Mouse (Mus musculus) neural tube, embryonic 14.5 days (tissue): ENCODE measurements at regions not wholly inside any gene's neighbourhood (a gene's known extent, or its start where the extent isn't known, plus 50 kb on each side); places are given as distances from the start of the nearest gene placed in this dataset.

Experiments
- ATAC-seq: fragments of 200-750 bp; cut with Nextera tagmentation; 2 replicates; pipeline ENCODE4 v1.8.0; 2017; ENCODE audit warnings: low read depth, mild to moderate bottlenecking, moderate TSS enrichment, moderate library complexity
- H3K27ac ChIP-seq: fragments of 300-500 bp; sonication (generic); 2 replicates; pipeline ENCODE4 v1.5.1; 2014; ENCODE audit warnings: low read depth, mild to moderate bottlenecking, control low read depth, low read length, moderate library complexity, mixed read lengths
- H3K27me3 ChIP-seq: fragments of 300-500 bp; sonication (generic); 2 replicates; pipeline ENCODE4 v1.6.1; 2014; ENCODE audit warnings: low read length; ENCODE audit not compliant: control insufficient read depth, insufficient read depth
- H3K36me3 ChIP-seq: fragments of 300-500 bp; sonication (generic); 2 replicates; pipeline ENCODE4 v1.6.1; 2014; ENCODE audit warnings: low read length, mixed read lengths; ENCODE audit not compliant: control insufficient read depth, insufficient read depth
- H3K4me1 ChIP-seq: fragments of 300-500 bp; sonication (generic); 2 replicates; pipeline ENCODE4 v1.6.1; 2014; ENCODE audit warnings: low read length; ENCODE audit not compliant: control insufficient read depth, insufficient read depth
- H3K4me2 ChIP-seq: fragments of 300-500 bp; sonication (generic); 2 replicates; pipeline ENCODE4 v1.6.1; 2014; ENCODE audit warnings: mild to moderate bottlenecking, low read depth, low read length, control low read depth
- H3K4me3 ChIP-seq: fragments of 300-500 bp; sonication (generic); 2 replicates; pipeline ENCODE4 v1.5.1; 2014; ENCODE audit warnings: low read depth, low read length, control low read depth, mixed read lengths
- H3K9ac ChIP-seq: fragments of 300-500 bp; sonication (generic); replicated peaks from 2 replicates; pipeline ENCODE4 v1.6.1; 2014; ENCODE audit warnings: low read depth, mild to moderate bottlenecking, control low read depth, low read length, mixed read lengths
- H3K9me3 ChIP-seq: fragments of 300-500 bp; sonication (generic); 2 replicates; pipeline ENCODE4 v1.6.1; 2016; ENCODE audit warnings: low read length; ENCODE audit not compliant: control insufficient read depth
- WGBS: fragments of 180-500 bp; shearing (Covaris S2); extraction: QIAGEN DNeasy Blood & Tissue Kit; methylation state at CpG from one replicate; pipeline ENCODE4 v1.1.7; 2014; 5-methylcytosine and 5-hydroxymethylcytosine counted together

DNA sequence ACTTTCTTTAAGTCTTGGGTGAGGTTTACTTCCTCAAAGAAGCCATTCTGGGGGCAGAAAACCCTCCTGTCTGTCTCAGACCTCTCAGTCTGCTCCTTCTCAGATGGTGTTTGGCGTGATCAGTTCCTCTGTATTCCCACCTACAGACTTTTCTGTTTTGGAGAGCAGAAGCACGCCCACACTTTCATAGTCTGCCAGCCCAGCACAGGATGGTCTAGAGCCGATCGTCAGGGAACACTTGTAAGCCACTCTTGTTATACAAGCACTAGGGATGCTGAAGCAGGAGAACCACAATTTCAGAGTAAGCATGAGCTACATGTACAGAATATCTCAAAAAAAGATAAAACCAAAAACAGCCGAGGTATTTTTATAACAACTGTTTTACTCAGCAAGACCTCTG lies 410.4 kb downstream of the Efna5 start:
- H3K9ac ChIP-seq: no peak overlapping the region
- H3K27me3 ChIP-seq: no peaks in the 10 kb centered on the region
- 88% methylated on average over 5 of the region's 5 CpGs for WGBS
- no peaks in the 10 kb centered on the region for H3K4me1 ChIP-seq
- ATAC-seq: no peak
- no peak overlapping the region for H3K4me3 ChIP-seq
- H3K9me3 ChIP-seq: no peaks in the 10 kb centered on the region
- H3K27ac ChIP-seq: no peak overlapping the region
- no peak overlapping the region for H3K4me2 ChIP-seq
- H3K36me3 ChIP-seq: no peaks in the 10 kb centered on the region

DNA sequence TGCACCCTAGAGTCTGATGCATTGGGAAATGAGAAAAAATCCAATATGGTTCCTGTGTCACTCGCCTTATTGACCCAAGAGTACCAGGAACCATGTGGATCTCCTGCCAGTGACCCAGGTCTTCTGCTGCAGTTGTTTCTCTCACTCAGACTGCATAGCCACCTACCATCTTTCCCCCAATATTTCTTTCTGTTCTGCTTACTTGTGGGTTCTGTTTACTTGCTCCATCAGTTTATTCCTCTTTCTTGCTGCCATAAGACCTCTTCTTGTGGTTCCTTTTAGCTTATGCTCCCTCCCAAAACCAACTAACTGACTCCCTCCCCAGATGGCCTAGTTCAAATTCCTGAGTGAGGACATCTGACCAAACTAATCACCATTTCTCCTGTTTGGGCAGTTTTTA lies 411.8 kb downstream of the Efna5 start:
- WGBS: 82% methylated on average over 1 of the region's 1 CpGs
- H3K4me3 ChIP-seq: no peak overlapping the region
- no peaks in the 10 kb centered on the region for H3K9me3 ChIP-seq
- H3K36me3 ChIP-seq: no peaks in the 10 kb centered on the region
- no peak overlapping the region for H3K9ac ChIP-seq
- H3K27me3 ChIP-seq: no peaks in the 10 kb centered on the region
- no peak for ATAC-seq
- H3K4me1 ChIP-seq: no peaks in the 10 kb centered on the region
- H3K27ac ChIP-seq: no peak overlapping the region
- H3K4me2 ChIP-seq: no peak overlapping the region

DNA sequence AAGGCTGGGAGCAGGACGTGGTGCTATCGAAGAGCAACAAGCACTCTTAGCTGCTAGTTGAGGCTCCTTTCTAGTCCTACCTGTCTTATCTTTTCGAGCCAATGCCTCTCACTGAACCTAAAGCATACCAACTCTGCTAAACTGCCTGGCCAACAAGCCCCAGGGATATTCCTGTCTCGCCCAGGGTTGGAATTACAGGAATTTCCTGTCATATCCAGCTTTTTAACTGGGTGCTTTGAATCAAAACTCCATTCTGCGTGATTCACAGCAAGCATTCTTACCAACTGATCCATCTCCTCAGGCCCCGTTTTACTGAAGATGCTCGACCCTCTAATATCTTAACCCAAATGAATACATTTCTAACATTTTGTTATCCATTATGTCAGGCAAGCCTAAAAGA lies 412.3 kb downstream of the Efna5 start:
- WGBS: 82% methylated on average over 7 of the region's 7 CpGs
- Histone ChIP-seq H3K27me3 (no peaks in the 10 kb centered on the region), H3K9me3 (no peaks in the 10 kb centered on the region), H3K27ac (no peak overlapping the region), H3K9ac (no peak overlapping the region), H3K36me3 (no peaks in the 10 kb centered on the region), H3K4me1 (no peaks in the 10 kb centered on the region), H3K4me3 (no peak overlapping the region), H3K4me2 (no peak overlapping the region)
- ATAC-seq: no peak

DNA sequence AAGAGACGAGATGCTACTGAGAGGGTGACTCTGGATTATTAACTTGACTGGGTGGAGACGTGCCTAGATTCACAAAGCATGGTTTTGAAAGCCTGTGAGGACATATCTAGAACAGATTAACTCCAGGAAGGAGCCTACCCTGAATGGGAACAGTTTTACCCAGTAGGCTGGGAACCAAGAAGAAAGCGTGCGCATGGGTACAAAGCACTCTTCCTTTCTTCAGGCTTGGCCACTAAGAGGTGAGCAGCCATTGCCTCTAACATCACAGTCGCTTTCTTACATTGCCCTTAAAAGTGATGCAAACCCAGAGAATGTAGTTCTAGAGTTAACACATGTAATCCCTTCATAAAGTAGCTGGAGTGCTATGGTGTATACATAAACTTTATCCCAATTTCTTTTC lies 414.0 kb downstream of the Efna5 start:
- Histone ChIP-seq H3K27ac (no peak overlapping the region), H3K9me3 (no peaks in the 10 kb centered on the region), H3K36me3 (no peaks in the 10 kb centered on the region), H3K4me3 (no peak overlapping the region), H3K4me1 (no peaks in the 10 kb centered on the region), H3K27me3 (no peaks in the 10 kb centered on the region), H3K4me2 (no peak overlapping the region), H3K9ac (no peak overlapping the region)
- 82% methylated on average over 5 of the region's 5 CpGs for WGBS
- no peak for ATAC-seq

DNA sequence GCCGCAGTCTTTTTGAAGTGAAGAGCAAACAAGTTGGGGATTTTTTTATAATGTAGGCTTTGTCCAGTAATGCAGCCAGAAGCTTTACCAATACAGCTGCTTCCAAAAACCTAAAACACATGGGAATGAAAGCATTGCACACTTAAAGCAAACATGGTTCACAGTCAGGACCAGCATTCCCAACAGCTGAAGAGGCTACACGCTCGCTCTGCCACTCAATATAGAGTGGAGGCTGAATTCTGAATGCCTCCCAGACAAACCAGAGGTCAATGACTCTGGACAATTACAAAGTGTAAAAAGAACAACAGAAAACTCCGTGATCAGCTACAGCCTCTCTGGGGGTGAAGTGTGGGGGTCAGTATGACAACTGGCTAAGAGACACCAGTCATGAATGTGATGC lies 416.1 kb downstream of the Efna5 start:
- WGBS: 68% methylated on average over 4 of the region's 4 CpGs
- no peaks in the 10 kb centered on the region for H3K4me1 ChIP-seq
- ATAC-seq: no peak

DNA sequence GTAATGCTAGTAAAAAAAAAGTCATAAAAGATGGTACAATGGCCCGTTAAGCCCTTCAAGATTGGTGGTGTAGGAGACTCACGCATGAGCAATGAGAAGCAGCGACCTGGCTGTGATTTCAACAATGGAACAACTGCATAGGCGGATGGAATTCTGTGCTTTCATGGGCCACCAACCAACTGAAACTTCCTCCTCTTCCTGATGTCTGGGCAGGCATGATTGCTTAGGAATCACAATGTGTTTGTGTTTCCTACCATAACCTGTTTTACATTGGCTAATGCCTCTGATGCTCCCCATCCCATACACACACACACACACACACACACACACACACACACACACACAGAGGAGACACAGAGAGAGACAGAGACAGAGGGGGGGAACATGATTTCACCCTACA lies 416.9 kb downstream of the Efna5 start:
- no peaks in the 10 kb centered on the region for H3K4me1 ChIP-seq
- no peak overlapping the region for H3K4me2 ChIP-seq
- H3K27me3 ChIP-seq: no peaks in the 10 kb centered on the region
- H3K4me3 ChIP-seq: no peak overlapping the region
- H3K36me3 ChIP-seq: no peaks in the 10 kb centered on the region
- no peak overlapping the region for H3K9ac ChIP-seq
- 55% methylated on average over 4 of the region's 4 CpGs for WGBS
- no peaks in the 10 kb centered on the region for H3K9me3 ChIP-seq
- no peak for ATAC-seq
- no peak overlapping the region for H3K27ac ChIP-seq

More for the DNA sequence above, 416.1 kb downstream of the Efna5 start:
- no peak overlapping the region for H3K4me2 ChIP-seq
- H3K27ac ChIP-seq: no peak overlapping the region
- no peaks in the 10 kb centered on the region for H3K36me3 ChIP-seq
- no peaks in the 10 kb centered on the region for H3K27me3 ChIP-seq
- no peak overlapping the region for H3K4me3 ChIP-seq
- no peaks in the 10 kb centered on the region for H3K9me3 ChIP-seq
- no peak overlapping the region for H3K9ac ChIP-seq

DNA sequence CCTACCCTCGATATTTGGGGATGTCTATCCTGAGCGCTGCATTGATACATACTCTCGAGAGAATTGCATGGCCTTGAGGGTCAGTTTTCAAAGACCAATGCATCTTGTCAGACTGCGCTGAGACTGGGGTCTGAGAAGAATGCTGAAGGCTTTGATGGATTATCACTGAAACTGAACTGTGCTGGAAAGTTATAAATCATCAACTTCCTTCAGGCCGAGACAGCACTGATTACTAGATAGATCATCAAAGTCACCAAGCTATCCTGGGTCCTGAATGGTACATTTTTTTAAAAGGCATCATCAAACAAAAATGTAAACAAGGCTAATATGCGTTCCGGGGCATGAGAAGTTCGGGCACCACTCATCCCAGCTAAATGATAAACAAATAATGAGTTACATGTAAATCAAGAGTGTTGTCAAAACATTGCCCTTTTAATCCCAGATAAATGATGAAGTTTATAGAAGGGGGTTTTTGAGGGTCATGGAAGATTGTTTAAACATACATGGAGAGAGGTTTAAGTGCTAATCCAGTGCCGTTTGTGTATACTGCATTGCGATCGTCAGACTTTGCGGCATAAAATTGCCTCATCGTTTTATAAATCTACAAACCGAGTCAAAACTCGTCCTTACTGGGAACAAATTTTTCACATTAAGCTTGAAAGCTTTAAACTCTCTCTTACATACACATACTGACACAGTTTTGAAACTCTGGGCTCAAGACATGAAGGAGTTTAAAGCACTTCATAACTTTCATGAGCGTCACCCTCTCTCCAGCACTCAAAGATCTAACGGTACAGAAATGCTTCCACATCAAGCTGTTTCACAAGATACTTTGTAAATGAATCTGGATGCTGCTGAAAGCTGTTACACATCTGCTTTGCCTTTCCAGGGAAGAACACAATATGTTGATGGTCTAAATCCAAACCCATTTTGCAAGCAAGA lies 419.5 kb downstream of the Efna5 start:
- no peaks in the 10 kb centered on the region for H3K4me1 ChIP-seq
- no peaks in the 10 kb centered on the region for H3K27me3 ChIP-seq
- no peak overlapping the region for H3K27ac ChIP-seq
- H3K4me3 ChIP-seq: no peak overlapping the region
- H3K36me3 ChIP-seq: no peaks in the 10 kb centered on the region
- 81% methylated on average over 17 of the region's 17 CpGs for WGBS
- H3K4me2 ChIP-seq: no peak overlapping the region
- no peak overlapping the region for H3K9ac ChIP-seq
- no peak for ATAC-seq
- H3K9me3 ChIP-seq: no peaks in the 10 kb centered on the region

DNA sequence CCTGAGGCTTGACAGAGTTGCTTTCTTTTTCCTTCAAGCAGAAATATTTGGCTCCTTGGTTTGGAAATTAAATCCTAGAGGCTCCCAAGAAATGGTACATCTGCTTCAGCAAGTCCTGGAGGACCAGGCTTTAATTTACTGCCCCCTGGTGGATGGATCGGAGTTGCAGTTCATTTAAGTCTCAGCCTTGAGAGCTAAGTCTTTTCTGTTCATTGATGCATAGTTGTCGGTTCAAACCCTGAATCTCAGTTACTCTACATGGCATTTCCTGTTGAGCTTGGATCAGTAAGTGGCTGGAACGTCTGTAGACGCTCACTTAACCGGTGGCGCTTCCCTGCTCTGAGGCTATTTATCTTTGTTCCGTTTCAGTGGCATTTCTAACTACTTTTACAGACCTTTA lies 422.2 kb downstream of the Efna5 start:
- no peak overlapping the region for H3K4me3 ChIP-seq
- H3K36me3 ChIP-seq: no peaks in the 10 kb centered on the region
- H3K27me3 ChIP-seq: no peaks in the 10 kb centered on the region
- ATAC-seq: no peak
- no peaks in the 10 kb centered on the region for H3K9me3 ChIP-seq
- no peak overlapping the region for H3K27ac ChIP-seq
- no peaks in the 10 kb centered on the region for H3K4me1 ChIP-seq
- 40% methylated on average over 7 of the region's 7 CpGs for WGBS
- H3K4me2 ChIP-seq: no peak overlapping the region
- no peak overlapping the region for H3K9ac ChIP-seq

DNA sequence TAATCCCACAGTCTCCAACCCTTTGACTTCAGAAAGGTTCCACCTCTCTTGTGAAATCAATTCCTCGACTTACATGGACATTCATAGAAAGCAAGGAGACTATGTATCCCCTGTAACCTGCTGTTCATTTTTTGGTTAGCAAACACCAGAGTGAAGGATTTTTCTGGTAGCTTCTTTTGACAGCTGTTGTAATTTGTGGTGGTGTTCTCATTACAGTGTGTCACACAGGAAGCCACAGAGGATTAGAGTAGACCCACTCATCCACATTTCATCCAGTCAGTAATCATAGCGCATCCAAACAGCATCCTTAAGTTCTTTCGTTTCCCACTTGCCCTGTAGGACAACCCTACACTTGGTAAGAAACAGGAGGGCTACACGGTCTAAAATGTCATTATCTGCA lies 443.1 kb downstream of the Efna5 start:
- Histone ChIP-seq H3K27ac (no peak overlapping the region), H3K9ac (no peak overlapping the region), H3K36me3 (no peaks in the 10 kb centered on the region), H3K4me3 (no peak overlapping the region), H3K4me2 (no peak overlapping the region), H3K27me3 (no peaks in the 10 kb centered on the region), H3K4me1 (no peaks in the 10 kb centered on the region), H3K9me3 (no peaks in the 10 kb centered on the region)
- WGBS: 90% methylated on average over 4 of the region's 4 CpGs
- no peak for ATAC-seq
